Comparison of ENCODE assay signal across 29 mouse cellular contexts in the genomic region with DNA sequence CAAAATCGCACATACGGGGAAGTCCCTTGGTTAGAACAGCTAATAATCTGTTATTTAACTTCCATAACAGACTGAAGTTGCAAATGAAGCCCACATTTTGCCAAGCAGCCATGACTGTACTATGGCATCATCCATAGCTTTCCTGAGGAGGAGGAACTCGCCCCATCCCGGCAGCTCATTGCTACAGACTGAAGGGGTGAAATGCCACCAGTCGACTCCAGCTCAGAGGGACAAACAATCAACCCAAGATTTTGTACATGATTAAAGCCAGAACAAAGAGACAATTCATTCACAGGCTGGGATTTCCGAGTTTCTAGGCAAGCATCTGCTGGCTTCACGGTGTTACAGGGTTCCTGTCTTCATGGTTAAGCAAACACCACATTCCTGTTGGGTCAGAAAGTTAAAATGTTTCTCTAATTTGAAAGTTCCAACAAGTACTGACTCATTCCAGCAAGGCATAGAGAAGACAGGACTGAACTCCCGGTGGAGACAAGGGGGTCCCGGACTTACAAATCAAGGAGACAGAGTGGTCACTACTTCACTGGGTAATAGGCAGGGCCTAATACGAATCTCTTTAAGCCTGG. TPM values are rescaled to one million over a fixed set of nuclear protein-coding genes. Genes with fewer than 3 reads are reported as not detected.
DNase-seq lines count a peak whose midpoint lies in the region; ATAC-seq and TF ChIP-seq lines count a peak whose summit lies in the region.
"Had no signal": no experiment of that assay in that cellular context is flagged by ENCODE, and none has a peak within 500 bp of the region (broad histone marks: within the 10 kb centered on the region; RNA-seq: fewer than 3 reads in every experiment).

No protein-coding gene starts in this region.

- no peak for TF ChIP-seq CTCF in Patski (IDR thresholded peaks at IDR 0.05)
- no peak for TF ChIP-seq CTCF in embryonic fibroblast, embryonic 13.5 days (IDR thresholded peaks at IDR 0.05; ENCODE audit: borderline replicate concordance, insufficient read depth, low read length)

- H3K36me3 ChIP-seq in embryonic facial prominence, embryonic 11.5 days (replicated peaks; ENCODE audit: control insufficient read depth, insufficient read depth, low read depth, low read length), result no peaks in the 10 kb centered on the region
- H3K36me3 ChIP-seq in embryonic facial prominence, embryonic 10.5 days (replicated peaks), result no peaks in the 10 kb centered on the region
- H3K36me3 ChIP-seq: embryonic facial prominence, embryonic 12.5 days; embryonic facial prominence, embryonic 15.5 days; forebrain, embryonic 10.5 days; forebrain, embryonic 15.5 days had no signal

- H3K4me3 ChIP-seq in embryonic facial prominence, embryonic 11.5 days (ENCODE audit: low read depth, low read length), result no peak overlapping the region
- no peak overlapping the region for H3K4me3 ChIP-seq in embryonic facial prominence, embryonic 10.5 days
- H3K4me3 ChIP-seq in embryonic fibroblast, embryonic 13.5 days (ENCODE audit: insufficient read depth, low read length), result no peak overlapping the region
- H3K4me3 ChIP-seq: embryonic facial prominence, embryonic 12.5 days; embryonic facial prominence, embryonic 15.5 days; forebrain, embryonic 10.5 days; forebrain, embryonic 13.5 days; forebrain, embryonic 15.5 days had no signal

- H3K27me3 ChIP-seq in embryonic facial prominence, embryonic 11.5 days (ENCODE audit: control insufficient read depth, insufficient read depth, low read length), result no peaks in the 10 kb centered on the region
- no peaks in the 10 kb centered on the region for H3K27me3 ChIP-seq in embryonic facial prominence, embryonic 10.5 days (replicated peaks; ENCODE audit: low read depth, poor library complexity, severe bottlenecking)
- no peaks in the 10 kb centered on the region for H3K27me3 ChIP-seq in Patski
- H3K27me3 ChIP-seq: CH12.LX; embryonic facial prominence, embryonic 12.5 days; embryonic facial prominence, embryonic 15.5 days; forebrain, embryonic 13.5 days; forebrain, embryonic 15.5 days had no signal

- no peak overlapping the region for H3K27ac ChIP-seq in embryonic facial prominence, embryonic 11.5 days (replicated peaks; ENCODE audit: low read depth, low read length)
- no peak overlapping the region for H3K27ac ChIP-seq in embryonic facial prominence, embryonic 10.5 days (replicated peaks)
- peak overlapping the region; percentile 31; the same call in 1 of the 2 replicates for H3K27ac ChIP-seq in embryonic fibroblast, embryonic 13.5 days (ENCODE audit: insufficient read depth, low read length)
- H3K27ac ChIP-seq: embryonic facial prominence, embryonic 12.5 days; embryonic facial prominence, embryonic 15.5 days; forebrain, embryonic 10.5 days; forebrain, embryonic 13.5 days; forebrain, embryonic 15.5 days had no signal

- no peak for TF ChIP-seq POLR2A in embryonic fibroblast, embryonic 13.5 days (IDR thresholded peaks at IDR 0.05; ENCODE audit: low read depth, low read length)

- in situ Hi-C loops in Patski (cut with MboI; ENCODE audit: low pct_unique_long_range_greater_than_20kb), result no loop called here

- POLR2A ChIA-PET in Patski (lab: Charles Lee), result interaction anchor here (1.8 kb wide), 1 partner anchor 13 kb away, joined by 5 read pairs; no protein-coding TSS in a partner anchor

- CTCF ChIA-PET in Patski (lab: Charles Lee), result interaction anchor here (1.1 to 1.2 kb wide), 2 partner anchors 18 to 42 kb away, joined by 3 read pairs; no protein-coding TSS in a partner anchor

- peak; percentile 0 for DNase-seq in embryonic facial prominence, embryonic 11.5 days (ENCODE audit: low spot score)
- DNase-seq in embryonic facial prominence, embryonic 10.5 days (ENCODE audit: low spot score), result no peak
- peak; percentile 75 for DNase-seq in Muller cell, postnatal 12 days (ENCODE audit: inconsistent ontology term)
- no peak for DNase-seq in Patski (ENCODE audit: low read depth, low spot score)
- no peak for DNase-seq in adrenal gland, adult 2 months
- no peak for DNase-seq in embryo, embryonic 10.5 days (ENCODE audit: low spot score)
- DNase-seq in right cerebral cortex, postnatal 36 days (ENCODE audit: low spot score in 2 of 2), result no peak
- DNase-seq: adrenal gland, adult 8-10 months; adrenal gland, postnatal 25 days; B cell, adult 2 months; cerebellum, adult 11 months; cerebellum, adult 18-20 months; cerebellum, adult 8-10 months; cerebellum, adult 9-11 months; cerebellum, postnatal 14 days; cerebellum, postnatal 36 days; forebrain, postnatal 0 days had no signal

- H3K4me2 ChIP-seq in embryonic facial prominence, embryonic 11.5 days (ENCODE audit: low read depth, low read length), result no peak overlapping the region
- H3K4me2 ChIP-seq: embryonic facial prominence, embryonic 12.5 days; embryonic facial prominence, embryonic 15.5 days; forebrain, embryonic 13.5 days; forebrain, embryonic 15.5 days had no signal

- WGBS in embryonic facial prominence, embryonic 11.5 days, result 53% methylated on average over 10 of the region's 10 CpGs
- WGBS in embryonic facial prominence, embryonic 10.5 days, result 59% methylated on average over 10 of the region's 10 CpGs

- H3K4me1 ChIP-seq in embryonic facial prominence, embryonic 11.5 days (ENCODE audit: control insufficient read depth, insufficient read depth, low read length), result no peaks in the 10 kb centered on the region
- 0 out of 2 replicates have a peak, but pooled peaks cover 4% of the 10 kb centered on the region for H3K4me1 ChIP-seq in embryonic facial prominence, embryonic 10.5 days
- H3K4me1 ChIP-seq in embryonic fibroblast, embryonic 13.5 days (ENCODE audit: control insufficient read depth, insufficient read depth, low read length), result no peaks in the 10 kb centered on the region; the same call in 1 of the 2 replicates
- H3K4me1 ChIP-seq: embryonic facial prominence, embryonic 15.5 days; forebrain, embryonic 10.5 days; forebrain, embryonic 13.5 days; forebrain, embryonic 15.5 days had no signal

- no peak overlapping the region for H3K9ac ChIP-seq in embryonic facial prominence, embryonic 11.5 days (replicated peaks; ENCODE audit: low read length)
- H3K9ac ChIP-seq: embryonic facial prominence, embryonic 12.5 days; embryonic facial prominence, embryonic 15.5 days; forebrain, embryonic 13.5 days; forebrain, embryonic 15.5 days; forebrain, postnatal 0 days had no signal

- ATAC-seq in embryonic facial prominence, embryonic 11.5 days (replicated peaks; ENCODE audit: insufficient number of reproducible peaks, low FRiP score, low TSS enrichment, low read depth), result no peak
- ATAC-seq in Patski, result peak; percentile 60
- ATAC-seq: CD4-positive, CD25-positive, alpha-beta regulatory T cell, adult 4 months; forebrain, embryonic 13.5 days; forebrain, embryonic 15.5 days; forebrain, postnatal 0 days had no signal

- no peaks in the 10 kb centered on the region for H3K9me3 ChIP-seq in embryonic facial prominence, embryonic 11.5 days (replicated peaks; ENCODE audit: control insufficient read depth, low read length)
- no peaks in the 10 kb centered on the region for H3K9me3 ChIP-seq in embryonic facial prominence, embryonic 10.5 days
- H3K9me3 ChIP-seq: embryonic facial prominence, embryonic 12.5 days; embryonic facial prominence, embryonic 15.5 days; forebrain, embryonic 10.5 days; forebrain, embryonic 13.5 days; forebrain, embryonic 15.5 days; G1E had no signal

RNA-seq across cellular contexts. Expression of a gene that starts 1.7 kb away (rescaled TPM):
- not detected in 2 replicates for polyA plus RNA-seq in embryonic facial prominence, embryonic 11.5 days (2014; fragmentation: Nextera tagmentation; extraction: Ambion mirVana)
- polyA plus RNA-seq in embryonic facial prominence, embryonic 10.5 days (2016; fragmentation: Nextera tagmentation; extraction: Ambion mirVana), result not detected in 2 replicates
- polyA plus RNA-seq in Patski (2021), result 0.44 TPM
- polyA plus RNA-seq in embryonic fibroblast, embryonic 13.5 days (2011; ENCODE audit: insufficient read length, low read depth, missing spikeins), result 0.56 TPM in 1 of 2 replicates, not detected in the other
- total RNA-seq in adrenal gland, adult 2 months (2021), result not detected
- not detected in 2 replicates for polyA plus RNA-seq in adrenal gland, adult 2 months (2012; rRNA removed)
- total RNA-seq: adrenal gland, adult 8-10 months; adrenal gland, postnatal 4 days; CH12.LX; forebrain, postnatal 0 days; gastrocnemius, adult 18-20 months had no signal
- polyA plus RNA-seq: CD4-positive, CD25-positive, alpha-beta regulatory T cell, adult 4 months; embryonic facial prominence, embryonic 12.5 days; forebrain, embryonic 10.5 days; forebrain, embryonic 13.5 days; forebrain, embryonic 15.5 days; G1E had no signal

RNA-seq across cellular contexts. Expression of a gene that starts 34.0 kb away (rescaled TPM):
- not detected in 2 replicates for polyA plus RNA-seq in embryonic facial prominence, embryonic 11.5 days (2014; fragmentation: Nextera tagmentation; extraction: Ambion mirVana)
- not detected in 2 replicates for polyA plus RNA-seq in embryonic facial prominence, embryonic 10.5 days (2016; fragmentation: Nextera tagmentation; extraction: Ambion mirVana)
- polyA plus RNA-seq in Patski (2021), result 0.03 TPM
- polyA plus RNA-seq in embryonic fibroblast, embryonic 13.5 days (2011; ENCODE audit: insufficient read length, low read depth, missing spikeins), result not detected in 2 replicates
- not detected for total RNA-seq in adrenal gland, adult 2 months (2021)
- polyA plus RNA-seq in adrenal gland, adult 2 months (2012; rRNA removed), result not detected in 2 replicates
- total RNA-seq: adrenal gland, adult 8-10 months; adrenal gland, postnatal 25 days; CH12.LX; forebrain, postnatal 0 days; gastrocnemius, adult 18-20 months had no signal
- polyA plus RNA-seq: brain, embryonic 14.5 days; CD4-positive, CD25-positive, alpha-beta regulatory T cell, adult 4 months; embryonic facial prominence, embryonic 12.5 days; forebrain, embryonic 10.5 days; forebrain, embryonic 13.5 days; forebrain, embryonic 15.5 days; forebrain, postnatal 0 days; G1E had no signal

RNA-seq across cellular contexts. Expression of a gene that starts 36.0 kb away (rescaled TPM):
- 0.86 and 1.2 TPM in 2 replicates for polyA plus RNA-seq in embryonic facial prominence, embryonic 11.5 days (2014; fragmentation: Nextera tagmentation; extraction: Ambion mirVana)
- polyA plus RNA-seq in embryonic facial prominence, embryonic 10.5 days (2016; fragmentation: Nextera tagmentation; extraction: Ambion mirVana), result 0.55 and 0.92 TPM in 2 replicates
- polyA plus RNA-seq in Patski (2021), result not detected
- polyA plus RNA-seq in embryonic fibroblast, embryonic 13.5 days (2011; ENCODE audit: insufficient read length, low read depth, missing spikeins), result 0.53 and 1.1 TPM in 2 replicates
- total RNA-seq in adrenal gland, adult 2 months (2021), result under 1 TPM; 0.55 to 0.93 TPM
- polyA plus RNA-seq in adrenal gland, adult 2 months (2012; rRNA removed), result not detected in 2 replicates
- total RNA-seq: CH12.LX had no signal
- polyA plus RNA-seq: brain, embryonic 14.5 days had no signal

Comparison
In these comparisons a context has a peak if more than half of its experiments do, and no peak if none do; other contexts are left out.
1. DNase-seq: peak in embryonic facial prominence, embryonic 11.5 days (single experiment) and Muller cell, postnatal 12 days (single experiment); none in embryonic facial prominence, embryonic 10.5 days (single experiment), Patski (single experiment), adrenal gland, adult 2 months (single experiment), embryo, embryonic 10.5 days (single experiment) and right cerebral cortex, postnatal 36 days (0 of 2).